Mouse (Mus musculus) layer of hippocampus, adult 6 months (tissue): ENCODE data around the gene Tmem198. TPM values are rescaled to one million over a fixed set of nuclear protein-coding genes. Genes with fewer than 3 reads are reported as not detected.

Experiments used
- long read RNA-seq, 2 experiments: library from polyadenylated mRNA; unstranded; transcript quantifications; one replicate each; pipeline ENCODE4 v2.0.0; 2019 to 2020
- polyA plus RNA-seq: library from polyadenylated mRNA; unstranded; fragments of <200 nt; fragmentation: Nextera tagmentation; gene quantifications from 2 replicates; pipeline ENCODE4 v1.2.3, GENCODE M21; 2021

The Tmem198 gene
- 38.9 and 45.8 TPM in 2 replicates for polyA plus RNA-seq
- long read RNA-seq, experiment 1, transcript Tmem198-202 (5 exons, 2,185 nt): major isoform, 50 of 112 reads
- long read RNA-seq, experiment 1, partial matches to known transcripts: 12 of 112 reads
- long read RNA-seq, experiment 1, other reads (novel, unspliced or antisense): 49 of 112 reads
- long read RNA-seq, experiment 2, transcript Tmem198-202 (5 exons, 2,185 nt): major isoform, 179 of 304 reads
- long read RNA-seq, experiment 2, partial matches to known transcripts: 12 of 304 reads
- long read RNA-seq, experiment 2, other reads (novel, unspliced or antisense): 109 of 304 reads

GRCm38 (mm10) chr1:75478916-75479634, at the start of gene Tmem198, which contains the start of gene Chpf:
Gene Tmem198, plus strand, starts transcription at chr1:75479532.
Gene Chpf, minus strand, starts transcription at chr1:75479307.

GRCm38 (mm10) chr1:75435475-75436328, 43.6 kb upstream of the Tmem198 start, which contains the start of gene Gmppa:
Gene Gmppa, plus strand, starts transcription at chr1:75435930.

GRCm38 (mm10) chr1:75450314-75451005, 28.9 kb upstream of the Tmem198 start, which contains the start of gene Asic4:
Gene Asic4, plus strand, starts transcription at chr1:75450436.

GRCm38 (mm10) chr1:75505956-75506831, 26.9 kb downstream of the Tmem198 start, which contains the start of gene Obsl1:
Gene Obsl1, minus strand, starts transcription at chr1:75506452.

GRCm38 (mm10) chr1:75507006-75507405, 27.7 kb downstream of the Tmem198 start, which contains the start of gene Inha:
Gene Inha, plus strand, starts transcription at chr1:75507077.

GRCm38 (mm10) chr1:75521321-75522031, 42.1 kb downstream of the Tmem198 start, which contains the start of gene Stk11ip:
Gene Stk11ip, plus strand, starts transcription at chr1:75521529.

Other genes starting within 250 kb of the Tmem198 start
- gene A630095N17Rik, start 247.4 kb upstream of the Tmem198 start, polyA plus RNA-seq: not detected in 2 replicates
- 46.9 and 49.3 TPM in 2 replicates for gene Dnajb2, start 243.1 kb upstream of the Tmem198 start, polyA plus RNA-seq
- gene Ptprn, start 215.0 kb upstream of the Tmem198 start, polyA plus RNA-seq: 65.6 and 80.8 TPM in 2 replicates
- 215 and 219 TPM in 2 replicates for gene Resp18, start 201.1 kb upstream of the Tmem198 start, polyA plus RNA-seq
- gene Dnpep, start 161.5 kb upstream of the Tmem198 start, polyA plus RNA-seq: 68.5 and 77.2 TPM in 2 replicates
- gene Des, start 119.2 kb upstream of the Tmem198 start, polyA plus RNA-seq: 1.2 TPM in 2 replicates
- 50.9 and 52.6 TPM in 2 replicates for gene Speg, start 104.2 kb upstream of the Tmem198 start, polyA plus RNA-seq
- gene Gmppa, start 43.6 kb upstream of the Tmem198 start, polyA plus RNA-seq: 28.5 and 31.3 TPM in 2 replicates
- gene Asic4, start 29.1 kb upstream of the Tmem198 start, polyA plus RNA-seq: 0.77 and 1.3 TPM in 2 replicates
- 77.7 and 104 TPM in 2 replicates for gene Chpf, start 225 bp upstream of the Tmem198 start, polyA plus RNA-seq
- gene Obsl1, start 26.9 kb downstream of the Tmem198 start, polyA plus RNA-seq: 5.6 and 5.9 TPM in 2 replicates
- 1.7 and 1.8 TPM in 2 replicates for gene Inha, start 27.5 kb downstream of the Tmem198 start, polyA plus RNA-seq
- gene Stk11ip, start 42.0 kb downstream of the Tmem198 start, polyA plus RNA-seq: 8.7 and 12.1 TPM in 2 replicates
- gene Slc4a3, start 66.7 kb downstream of the Tmem198 start, polyA plus RNA-seq: 18.9 and 23.2 TPM in 2 replicates